28 mouse cellular contexts compared by ENCODE assay signal in the genomic region with DNA sequence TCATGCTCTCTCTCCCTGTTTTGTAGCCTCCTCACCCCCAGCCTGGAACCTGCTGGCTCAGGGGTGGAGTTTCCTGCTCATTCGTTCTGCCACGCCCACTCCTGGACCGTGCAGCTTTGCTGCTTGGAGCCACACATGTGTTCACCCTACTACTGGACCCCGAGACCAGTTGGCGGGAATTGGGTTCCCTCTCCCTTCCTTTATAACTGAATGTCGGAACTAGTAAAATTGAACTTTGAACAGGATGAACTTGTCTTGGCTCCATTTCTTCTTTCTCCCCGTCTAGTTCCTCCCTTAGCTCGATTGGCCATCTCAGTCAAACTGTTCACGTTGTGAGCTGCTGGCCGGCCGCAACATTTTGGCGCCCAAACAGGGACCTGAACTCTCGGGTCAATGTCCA.
"Had no signal": no experiment of that assay in that cellular context is flagged by ENCODE, and none has a peak within 500 bp of the region (broad histone marks: within the 10 kb centered on the region; RNA-seq: fewer than 3 reads in every experiment).

No protein-coding gene starts in this region.

- H3K36me3 ChIP-seq: embryonic facial prominence, embryonic 12.5 days; embryonic facial prominence, embryonic 13.5 days; embryonic facial prominence, embryonic 15.5 days; forebrain, embryonic 10.5 days; forebrain, embryonic 12.5 days; forebrain, embryonic 15.5 days had no signal

- H3K4me2 ChIP-seq: embryonic facial prominence, embryonic 12.5 days; embryonic facial prominence, embryonic 13.5 days; embryonic facial prominence, embryonic 15.5 days; forebrain, embryonic 12.5 days; forebrain, embryonic 13.5 days; forebrain, embryonic 15.5 days had no signal

- ATAC-seq: forebrain, embryonic 13.5 days; forebrain, embryonic 14.5 days; forebrain, embryonic 15.5 days; forebrain, embryonic 16.5 days; forebrain, postnatal 0 days had no signal

- H3K9me3 ChIP-seq: embryonic facial prominence, embryonic 13.5 days; embryonic facial prominence, embryonic 15.5 days; forebrain, embryonic 15.5 days had no signal

- H3K27me3 ChIP-seq: embryonic facial prominence, embryonic 12.5 days; embryonic facial prominence, embryonic 13.5 days; embryonic facial prominence, embryonic 15.5 days; forebrain, embryonic 12.5 days; forebrain, embryonic 15.5 days had no signal

- H3K4me3 ChIP-seq: embryonic facial prominence, embryonic 10.5 days; embryonic facial prominence, embryonic 12.5 days; embryonic facial prominence, embryonic 13.5 days; embryonic facial prominence, embryonic 15.5 days; erythroblast, embryonic 14.5 days; forebrain, embryonic 10.5 days; forebrain, embryonic 12.5 days; forebrain, embryonic 13.5 days; forebrain, embryonic 15.5 days; gastrocnemius, adult 2 months had no signal

- H3K4me1 ChIP-seq: embryonic facial prominence, embryonic 12.5 days; embryonic facial prominence, embryonic 13.5 days; embryonic facial prominence, embryonic 15.5 days had no signal

- H3K9ac ChIP-seq: embryonic facial prominence, embryonic 12.5 days; embryonic facial prominence, embryonic 13.5 days; embryonic facial prominence, embryonic 15.5 days; forebrain, embryonic 12.5 days; forebrain, embryonic 13.5 days; forebrain, embryonic 15.5 days; forebrain, postnatal 0 days had no signal

- DNase-seq: cerebellum, adult 2 months; cerebellum, adult 8-10 months; cerebellum, adult 9-10 months; cerebellum, adult 9-11 months; cerebellum, postnatal 10 days; cerebellum, postnatal 14 days; cerebellum, postnatal 25 days; cerebellum, postnatal 36 days; embryo, embryonic 11 days; forebrain, postnatal 0 days; gastrocnemius, adult 2 months; gastrocnemius, postnatal 10 days; gastrocnemius, postnatal 14 days; gastrocnemius, postnatal 25 days; gastrocnemius, postnatal 36 days; heart, adult 11 months; heart, adult 18-20 months had no signal

- H3K27ac ChIP-seq: embryonic facial prominence, embryonic 10.5 days; embryonic facial prominence, embryonic 12.5 days; embryonic facial prominence, embryonic 13.5 days; embryonic facial prominence, embryonic 15.5 days; forebrain, embryonic 10.5 days; forebrain, embryonic 12.5 days; forebrain, embryonic 13.5 days; forebrain, embryonic 15.5 days; gastrocnemius, adult 2 months had no signal
